Mouse (Mus musculus): ENCODE data around the gene Dab2ip.

Dab2ip gene

DNA sequence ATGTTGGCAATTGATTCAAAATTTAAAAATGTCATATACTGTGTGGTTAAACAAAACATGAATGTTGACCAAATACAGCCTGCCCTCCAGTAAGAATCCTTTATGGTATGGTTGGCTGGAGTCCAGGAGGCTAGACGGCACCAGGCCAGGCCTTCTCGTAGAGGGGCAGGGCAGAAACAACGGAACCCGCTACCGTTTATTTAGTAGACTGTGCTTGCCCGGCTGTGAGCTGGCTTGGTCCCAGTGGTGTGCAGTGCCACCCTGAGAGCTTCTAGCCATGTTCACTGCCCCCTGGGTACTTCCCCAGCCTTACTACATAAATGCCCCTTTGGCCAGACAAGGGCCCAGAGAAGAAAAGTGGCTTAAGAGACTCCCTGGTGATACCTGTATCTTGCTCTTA lies 122.8 kb downstream of the Dab2ip start:
- no peak for DNase-seq (ENCODE audit: low spot score in 2 of 2)

DNA sequence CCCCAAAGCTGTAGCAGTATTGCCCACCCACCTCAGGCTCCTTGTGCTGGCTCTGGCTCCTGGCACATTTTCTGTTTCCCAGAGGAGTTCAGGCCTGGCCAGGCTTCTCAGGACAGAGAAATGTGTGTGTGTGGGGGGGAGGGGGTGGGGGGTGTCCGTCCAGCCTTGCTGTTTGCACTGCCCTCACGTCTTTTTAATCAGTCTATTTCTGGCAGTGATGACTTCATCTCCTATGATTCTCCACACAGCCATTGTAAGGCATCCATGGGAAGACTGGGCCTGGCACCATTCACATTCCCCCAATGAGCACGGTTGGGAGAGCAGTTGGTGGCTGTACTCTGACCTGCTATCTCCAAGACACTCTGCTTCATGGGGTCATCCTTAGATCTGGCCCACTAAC lies 125.9 kb downstream of the Dab2ip start:
- no peak for DNase-seq (ENCODE audit: low spot score in 2 of 2)

- no peak for DNase-seq (ENCODE audit: low spot score in 2 of 2)
Observed at GRCm38 (mm10) chr2:35684735-35685312, 126.8 kb downstream of the Dab2ip start.

DNA sequence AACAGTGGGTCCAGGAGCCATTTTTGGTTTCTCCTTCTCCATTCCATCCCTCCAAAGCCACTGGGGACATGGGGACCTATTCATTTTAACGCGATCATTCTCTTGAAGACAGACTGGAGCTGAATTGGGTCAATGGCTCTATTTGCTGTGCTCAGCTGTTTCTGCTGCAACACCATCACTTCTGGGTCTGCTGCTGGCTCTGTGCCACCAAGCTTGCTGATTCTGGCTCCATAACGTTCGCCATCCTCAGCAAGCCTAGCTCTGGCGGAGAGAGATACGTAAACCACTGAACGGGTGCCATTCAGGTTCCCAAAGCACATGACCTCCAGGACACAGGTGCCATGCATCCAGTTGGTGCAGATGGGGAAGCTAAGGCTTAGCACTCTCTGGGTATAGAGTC lies 128.0 kb downstream of the Dab2ip start:
- DNase-seq (ENCODE audit: low spot score in 2 of 2): no peak

DNA sequence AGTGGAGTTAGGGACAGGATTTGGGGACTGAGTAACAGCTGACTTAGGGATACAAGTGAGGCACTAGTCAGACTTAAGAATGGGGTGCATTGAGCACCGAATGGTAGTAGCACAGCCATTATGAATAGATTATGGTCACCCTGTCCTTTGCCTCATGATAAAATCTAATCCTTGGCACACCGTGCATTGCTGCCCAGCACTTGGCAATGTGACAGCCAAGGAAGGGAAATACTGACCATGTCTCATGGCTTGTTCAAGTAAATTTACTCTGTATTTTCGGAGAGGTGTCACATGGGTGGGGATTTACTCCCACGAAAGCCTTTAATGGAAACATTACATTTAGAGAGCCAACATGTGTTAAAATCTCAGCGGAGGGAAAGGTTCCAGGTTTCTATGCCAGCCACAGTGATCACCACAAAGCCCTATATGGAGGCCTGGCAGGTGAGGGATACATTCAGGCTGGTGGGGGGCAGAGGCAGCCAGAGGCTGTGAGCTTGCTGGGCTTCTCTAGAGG lies 129.5 kb downstream of the Dab2ip start:
- no peak for DNase-seq (ENCODE audit: low spot score in 2 of 2)

GRCm38 (mm10) chr2:35688121-35688520 lies 130.1 kb downstream of the Dab2ip start:
- DNase-seq (ENCODE audit: low spot score in 2 of 2): no peak

DNA sequence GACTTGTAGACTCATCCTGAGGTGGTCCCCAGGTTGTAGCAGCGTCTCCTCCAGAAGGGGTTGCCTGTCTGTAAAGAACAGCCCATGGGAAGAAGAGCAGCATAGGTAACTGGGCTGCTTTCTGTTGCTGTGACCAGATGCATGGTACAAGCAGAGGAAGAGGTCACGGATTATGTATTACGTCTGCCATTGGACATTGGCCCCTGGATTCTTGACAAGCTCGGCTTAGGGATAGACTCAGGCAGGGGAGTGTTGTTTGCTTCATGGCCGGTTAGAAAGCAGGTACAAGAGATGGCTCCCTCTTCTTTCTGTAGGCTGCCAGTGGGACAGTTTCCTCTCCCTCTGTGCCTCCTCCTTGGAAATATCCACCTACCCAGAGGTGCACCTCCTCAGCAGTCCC lies 130.5 kb downstream of the Dab2ip start:
- DNase-seq (ENCODE audit: low spot score in 2 of 2): no peak

DNA sequence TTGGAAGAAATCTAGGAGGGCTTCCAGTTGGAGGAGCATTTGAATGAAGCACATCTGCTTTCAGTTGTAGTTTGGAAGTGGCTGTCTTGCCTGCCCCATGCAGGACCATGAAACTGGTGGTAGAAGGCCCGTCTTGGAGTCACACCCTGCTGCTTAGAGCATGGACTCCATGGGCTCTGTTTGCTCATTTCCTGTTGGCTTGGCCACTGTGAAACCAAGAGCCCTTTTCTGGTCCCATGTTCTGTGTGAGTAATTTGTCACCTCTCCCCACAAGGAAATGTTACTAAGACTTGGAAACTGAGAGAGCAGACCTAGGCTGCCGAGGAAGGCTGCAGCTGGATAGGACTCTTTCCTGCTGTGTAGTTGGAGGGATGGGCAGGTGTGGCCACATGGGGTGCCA lies 131.8 kb downstream of the Dab2ip start:
- no peak for DNase-seq (ENCODE audit: low spot score in 2 of 2)

DNA sequence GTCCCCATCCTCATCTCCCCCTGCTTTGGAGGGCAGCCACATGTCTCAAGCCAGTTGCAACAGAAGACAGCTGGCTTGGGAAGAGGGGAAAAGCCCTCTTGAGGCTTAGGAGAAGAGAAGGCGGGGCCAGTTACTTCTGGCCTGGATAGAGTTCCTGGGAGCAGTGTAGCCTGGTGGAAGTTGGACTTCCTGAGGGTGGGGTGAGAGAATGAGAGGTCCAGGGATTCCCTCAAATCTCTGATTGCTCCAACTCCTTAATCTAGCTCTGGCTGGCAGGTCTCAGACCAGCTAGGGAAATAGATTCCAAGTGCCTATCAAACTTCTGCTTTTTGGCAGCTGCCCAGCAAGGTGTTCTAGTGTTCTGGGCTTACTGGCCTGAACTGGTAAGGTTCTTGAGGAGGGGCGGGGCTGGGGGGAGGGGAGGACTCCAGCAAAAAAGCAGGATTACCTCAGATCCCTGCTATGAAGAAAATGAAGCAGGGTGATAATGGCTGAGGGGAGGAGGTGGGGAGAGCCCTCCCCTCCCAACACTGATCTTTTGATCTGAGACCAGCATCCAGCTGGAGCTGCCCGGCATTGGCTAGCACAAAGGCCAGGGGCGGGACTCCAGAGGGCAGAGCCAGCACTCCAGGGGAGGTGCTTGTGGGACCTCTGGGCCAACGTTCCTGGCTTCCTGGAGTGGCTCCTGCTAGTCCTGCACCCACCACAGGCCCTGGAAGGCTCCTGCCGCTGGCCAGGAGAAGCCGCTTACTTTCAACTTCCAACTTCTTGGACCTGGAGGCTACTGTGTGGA lies 133.4 kb downstream of the Dab2ip start:
- no peak for DNase-seq (ENCODE audit: low spot score in 2 of 2)

GRCm38 (mm10) chr2:35692272-35692900 lies 134.3 kb downstream of the Dab2ip start:
- no peak for DNase-seq (ENCODE audit: low spot score in 2 of 2)

DNA sequence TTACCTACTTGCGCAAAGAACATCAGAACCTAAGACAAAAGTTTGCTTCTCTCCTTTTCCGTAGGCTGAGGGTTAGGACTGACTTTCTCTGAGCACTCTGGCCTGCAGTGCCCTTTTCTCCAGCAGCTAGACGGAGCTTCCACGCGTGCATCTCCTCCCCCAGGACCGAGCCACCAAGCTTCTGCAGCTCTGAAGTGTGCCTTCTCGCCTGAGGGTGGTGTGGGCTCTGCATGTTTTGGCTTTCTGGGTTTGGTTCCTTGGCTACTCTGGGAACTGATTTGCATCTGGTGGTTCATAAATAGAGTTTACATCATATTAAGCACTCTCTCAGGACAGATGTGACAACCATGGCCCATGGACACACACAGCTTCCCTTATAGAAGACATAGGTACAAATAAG lies 135.0 kb downstream of the Dab2ip start:
- no peak for DNase-seq (ENCODE audit: low spot score in 2 of 2)

DNA sequence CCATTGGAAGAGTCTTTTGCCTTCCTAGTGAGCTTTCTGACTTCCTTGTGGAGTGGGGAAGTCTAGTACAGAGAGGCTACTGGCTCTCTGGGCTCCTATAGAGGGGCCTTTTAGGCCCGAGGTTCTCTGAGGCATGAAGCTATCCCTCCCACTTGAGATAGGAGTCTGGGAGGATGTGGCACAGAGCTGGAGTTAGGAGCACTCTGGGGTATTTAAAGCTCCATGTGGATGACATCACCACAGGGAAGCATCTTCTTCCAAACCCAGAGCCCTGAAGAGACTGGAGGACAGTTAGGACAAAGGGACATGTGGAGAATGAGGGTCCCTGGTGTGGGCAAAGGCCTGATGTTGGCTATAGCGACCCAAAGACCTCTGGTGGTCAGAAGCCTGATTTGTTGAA lies 136.0 kb downstream of the Dab2ip start:
- DNase-seq (ENCODE audit: low spot score in 2 of 2): no peak

DNA sequence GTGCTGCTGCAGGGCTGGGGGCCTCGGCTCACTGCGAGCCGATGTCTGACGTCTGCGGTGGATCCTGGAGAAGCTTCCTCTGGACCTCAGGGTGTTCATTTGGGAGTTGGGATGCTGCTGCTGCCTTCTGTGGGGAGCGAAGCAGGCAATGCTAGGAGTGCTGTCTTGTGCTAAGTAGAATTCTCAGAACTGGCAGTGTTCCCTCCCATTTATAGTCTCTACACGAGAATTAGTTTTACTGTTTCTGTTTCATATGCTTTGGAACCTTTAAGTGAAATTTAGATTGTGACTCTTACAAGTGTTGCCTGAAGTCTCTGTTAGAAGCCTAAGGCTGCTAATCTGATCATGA lies 138.1 kb downstream of the Dab2ip start:
- no peak for DNase-seq (ENCODE audit: low spot score in 2 of 2)

DNA sequence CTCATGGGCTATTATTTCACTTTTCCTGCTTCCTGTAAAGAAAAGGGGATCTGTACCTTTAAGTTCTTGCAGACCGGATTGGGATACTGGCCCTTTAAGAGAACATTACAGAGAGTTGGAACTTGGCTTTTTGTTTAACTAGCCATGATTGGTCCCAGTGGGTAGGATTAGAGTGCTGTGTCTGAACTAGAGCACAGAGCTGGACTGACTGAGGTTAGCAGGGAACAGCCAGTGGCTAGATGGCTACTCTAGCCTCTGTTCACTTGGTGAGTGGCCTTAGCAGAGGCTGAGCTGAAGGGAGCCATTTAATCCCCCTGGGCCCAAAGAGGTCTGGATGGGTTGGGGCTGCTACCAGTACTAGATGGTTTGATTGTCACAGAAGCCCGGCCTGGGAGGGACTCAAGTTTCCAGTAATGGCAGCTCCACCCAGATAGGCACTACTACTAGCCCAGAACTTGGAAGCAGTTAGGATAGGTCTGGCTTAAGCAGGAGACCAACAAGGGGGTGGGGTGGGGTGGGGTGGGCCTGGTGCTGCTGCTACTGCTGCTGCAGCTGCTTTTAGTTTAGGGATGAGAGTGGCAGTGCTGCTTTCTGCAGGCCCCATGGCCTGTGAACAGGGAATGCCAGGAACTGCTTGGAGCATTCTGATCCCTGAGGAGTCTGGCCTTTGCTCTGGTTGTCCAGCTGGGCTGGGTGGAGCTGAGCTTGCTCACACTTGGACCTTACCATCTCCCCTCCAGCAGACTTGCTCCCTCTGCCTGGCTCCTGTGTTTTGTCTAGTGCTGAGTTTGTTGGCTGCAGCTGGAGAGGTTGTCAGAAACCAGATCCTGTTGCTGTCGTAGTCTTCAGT lies 138.7 kb downstream of the Dab2ip start:
- no peak for DNase-seq (ENCODE audit: low spot score in 2 of 2)

DNA sequence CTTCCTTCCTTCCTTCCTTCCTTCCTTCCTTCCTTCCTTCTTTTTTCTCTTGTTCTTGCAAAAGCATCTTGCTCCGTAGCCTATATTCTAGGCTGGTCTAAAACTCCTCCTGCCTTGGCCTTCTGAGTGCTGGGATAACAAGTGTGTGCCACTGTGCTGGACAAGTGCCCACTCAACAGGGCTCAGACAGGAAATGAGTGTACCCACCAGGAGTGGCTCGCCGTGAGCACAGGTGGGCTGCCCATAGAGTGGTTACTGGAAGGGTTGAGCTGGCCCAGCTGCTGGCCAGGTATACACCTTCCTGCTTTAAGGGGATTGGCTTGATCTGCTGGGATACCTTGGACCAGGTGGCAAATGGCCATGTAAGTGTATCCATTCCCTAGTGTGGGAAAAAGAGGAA lies 139.7 kb downstream of the Dab2ip start:
- DNase-seq (ENCODE audit: low spot score in 2 of 2): no peak

DNA sequence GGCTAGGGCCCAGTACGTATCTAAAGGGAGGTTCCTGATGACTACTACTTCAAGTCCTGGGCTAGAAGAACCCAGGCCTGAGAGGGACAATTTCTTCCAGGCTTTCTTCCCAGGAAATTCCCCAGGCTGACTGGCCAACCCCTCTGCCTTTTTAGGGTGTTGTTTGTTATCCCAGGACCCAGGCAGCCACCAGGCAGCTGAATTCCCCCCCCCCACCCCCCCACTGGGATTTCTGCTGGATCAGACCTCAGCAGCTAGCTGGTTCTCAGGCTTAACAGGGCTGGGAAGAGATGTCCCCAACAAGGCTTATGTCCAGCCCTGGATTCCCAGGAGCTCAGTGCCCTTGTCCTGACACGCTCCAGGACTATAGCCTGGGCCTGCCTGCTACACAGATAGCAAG lies 142.9 kb downstream of the Dab2ip start:
- DNase-seq (ENCODE audit: low spot score in 2 of 2): no peak

- no peak for DNase-seq (ENCODE audit: low spot score in 2 of 2)
Observed at GRCm38 (mm10) chr2:35702001-35702400, 143.9 kb downstream of the Dab2ip start.

- DNase-seq (ENCODE audit: low spot score in 2 of 2): no peak
Observed at GRCm38 (mm10) chr2:35702608-35703007, 144.5 kb downstream of the Dab2ip start.

- no peak for DNase-seq (ENCODE audit: low spot score in 2 of 2)
Observed at GRCm38 (mm10) chr2:35703241-35703640, 145.2 kb downstream of the Dab2ip start.

GRCm38 (mm10) chr2:35712611-35713010 lies 154.5 kb downstream of the Dab2ip start:
- no peak for DNase-seq (ENCODE audit: low spot score in 2 of 2)

- no peak for DNase-seq (ENCODE audit: low spot score in 2 of 2)
Observed at GRCm38 (mm10) chr2:35713460-35713859, 155.4 kb downstream of the Dab2ip start.

- DNase-seq (ENCODE audit: low spot score in 2 of 2): no peak
Observed at GRCm38 (mm10) chr2:35714742-35715167, 156.7 kb downstream of the Dab2ip start.
